Mouse (Mus musculus): Measurements from ENCODE around the gene Cox14. TPM values are rescaled to one million over a fixed set of nuclear protein-coding genes. Genes with fewer than 3 reads are reported as not detected.

Cox14 gene
- polyA plus RNA-seq, 1 experiment from 2014 or later, result 230 TPM

Other genes with a start within 250 kb of the Cox14 start
- gene Faim2, start 197.5 kb upstream of the Cox14 start, polyA plus RNA-seq (2014; fragmentation: Nextera tagmentation; extraction: Ambion mirVana), result 0.19 TPM in 1 of 2 replicates, not detected in the other
- gene Aqp2, start 146.6 kb upstream of the Cox14 start, polyA plus RNA-seq (2014; fragmentation: Nextera tagmentation; extraction: Ambion mirVana), result not detected in 2 replicates
- 0.18 and 0.26 TPM in 2 replicates for gene Aqp5, start 134.8 kb upstream of the Cox14 start, polyA plus RNA-seq (2014; fragmentation: Nextera tagmentation; extraction: Ambion mirVana)
- not detected in 2 replicates for gene Aqp6, start 124.2 kb upstream of the Cox14 start, polyA plus RNA-seq (2014; fragmentation: Nextera tagmentation; extraction: Ambion mirVana)
- 94.4 and 98.7 TPM in 2 replicates for gene Racgap1, start 74.0 kb upstream of the Cox14 start, polyA plus RNA-seq (2014; fragmentation: Nextera tagmentation; extraction: Ambion mirVana)
- gene Asic1, start 55.2 kb upstream of the Cox14 start, polyA plus RNA-seq (2014; fragmentation: Nextera tagmentation; extraction: Ambion mirVana), result 1.1 and 1.2 TPM in 2 replicates
- 24.7 and 27.4 TPM in 2 replicates for gene Smarcd1, start 23.5 kb upstream of the Cox14 start, polyA plus RNA-seq (2014; fragmentation: Nextera tagmentation; extraction: Ambion mirVana)
- not detected in 2 replicates for gene Gm17349, start 20.1 kb upstream of the Cox14 start, polyA plus RNA-seq (2014; fragmentation: Nextera tagmentation; extraction: Ambion mirVana)
- 0.80 and 1.1 TPM in 2 replicates for gene Gpd1, start 8.1 kb upstream of the Cox14 start, polyA plus RNA-seq (2014; fragmentation: Nextera tagmentation; extraction: Ambion mirVana)
- gene Cers5, start 47.3 kb downstream of the Cox14 start, polyA plus RNA-seq (2014; fragmentation: Nextera tagmentation; extraction: Ambion mirVana), result 55.3 and 60.8 TPM in 2 replicates
- 16.9 and 18.6 TPM in 2 replicates for gene Lima1, start 149.8 kb downstream of the Cox14 start, polyA plus RNA-seq (2014; fragmentation: Nextera tagmentation; extraction: Ambion mirVana)
- not detected in 2 replicates for gene Fam186a, start 241.4 kb downstream of the Cox14 start, polyA plus RNA-seq (2014; fragmentation: Nextera tagmentation; extraction: Ambion mirVana)
- 33.4 TPM in 2 replicates for gene Larp4, start 244.4 kb downstream of the Cox14 start, polyA plus RNA-seq (2014; fragmentation: Nextera tagmentation; extraction: Ambion mirVana)

Data from heart, embryonic 14.5 days (tissue).